ENCODE assay signal across 12 mouse cellular contexts in the genomic region with DNA sequence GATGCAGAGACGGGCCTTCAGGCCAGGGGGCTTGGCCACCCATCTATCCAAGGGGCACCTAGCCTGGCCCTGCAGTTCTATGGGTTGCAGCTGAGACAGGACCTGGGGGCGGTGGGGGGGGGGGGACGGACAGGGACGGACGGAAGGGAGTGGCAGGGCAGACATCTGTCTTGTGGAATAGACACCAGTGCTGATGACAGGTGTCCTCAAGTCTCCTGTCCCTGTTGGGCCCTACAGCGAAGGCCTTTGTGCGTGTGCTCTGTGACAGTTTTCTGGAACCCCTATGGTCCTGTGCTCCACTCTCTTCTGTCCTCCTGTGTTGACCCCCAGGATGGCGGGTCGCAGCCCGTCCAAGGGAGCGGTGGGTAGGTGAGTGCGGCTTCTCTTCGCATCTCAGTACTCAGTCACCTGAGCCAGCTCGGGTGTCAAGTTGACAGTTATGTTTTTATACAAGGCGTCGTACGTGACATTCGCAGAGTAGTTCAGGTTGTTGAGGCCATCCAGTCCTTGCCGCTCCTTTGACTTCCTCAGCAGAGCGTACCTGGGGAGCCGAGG. TPM values are rescaled to one million over a fixed set of nuclear protein-coding genes. Genes with fewer than 3 reads are reported as not detected.
DNase-seq lines count a peak whose midpoint lies in the region; ATAC-seq lines count a peak whose summit lies in the region.
"Had no signal": no experiment of that assay in that cellular context is flagged by ENCODE, and none has a peak within 500 bp of the region (broad histone marks: within the 10 kb centered on the region; RNA-seq: fewer than 3 reads in every experiment).

No protein-coding gene starts in this region.

- peaks cover 20% of the 10 kb centered on the region for H3K4me1 ChIP-seq in kidney, embryonic 16.5 days (ENCODE audit: insufficient read depth, low read length)
- H3K4me1 ChIP-seq: midbrain, embryonic 15.5 days had no signal

- peak; percentile 5 for DNase-seq in kidney, adult 11 months
- peak; percentile 20 to 26 for DNase-seq in right cerebral cortex, postnatal 10 days (ENCODE audit: low spot score in 2 of 2)
- no peak for DNase-seq in right cerebral cortex, postnatal 14 days
- peak; percentile 6 to 16 for DNase-seq in cerebellum, adult 18-20 months
- peak; percentile 8 for DNase-seq in kidney, postnatal 10 days
- no peak for DNase-seq in neural tube, embryonic 10.5 days (ENCODE audit: extremely low spot score, low spot score)

- no peak overlapping the region for H3K4me3 ChIP-seq in kidney, embryonic 16.5 days (ENCODE audit: low read length)
- H3K4me3 ChIP-seq: forebrain, embryonic 10.5 days; hindbrain, embryonic 15.5 days; layer of hippocampus, adult 2 months; limb, embryonic 15.5 days; midbrain, embryonic 15.5 days had no signal

- no peak overlapping the region for H3K27ac ChIP-seq in kidney, embryonic 16.5 days (ENCODE audit: low read length)
- H3K27ac ChIP-seq: hindbrain, embryonic 15.5 days had no signal

- no peaks in the 10 kb centered on the region for H3K27me3 ChIP-seq in kidney, embryonic 16.5 days (ENCODE audit: insufficient read depth, low read length)
- H3K27me3 ChIP-seq: hindbrain, embryonic 15.5 days; limb, embryonic 15.5 days; midbrain, embryonic 15.5 days had no signal

- no peak overlapping the region for H3K4me2 ChIP-seq in kidney, embryonic 16.5 days (replicated peaks; ENCODE audit: low read depth, low read length)
- H3K4me2 ChIP-seq: hindbrain, embryonic 15.5 days; limb, embryonic 15.5 days; midbrain, embryonic 15.5 days had no signal

- WGBS in kidney, embryonic 16.5 days = 84% methylated on average over 21 of the region's 21 CpGs

- no peaks in the 10 kb centered on the region for H3K9me3 ChIP-seq in kidney, embryonic 16.5 days (ENCODE audit: low read length)
- H3K9me3 ChIP-seq: forebrain, embryonic 10.5 days; hindbrain, embryonic 15.5 days; limb, embryonic 15.5 days; midbrain, embryonic 15.5 days had no signal

- no peak overlapping the region for H3K9ac ChIP-seq in kidney, embryonic 16.5 days (replicated peaks; ENCODE audit: low read length)
- H3K9ac ChIP-seq: hindbrain, embryonic 15.5 days; limb, embryonic 15.5 days; midbrain, embryonic 15.5 days had no signal

- peaks cover 22% of the 10 kb centered on the region; the same call in 1 of the 2 replicates for H3K36me3 ChIP-seq in kidney, embryonic 16.5 days (ENCODE audit: insufficient read depth, low read length)

- ATAC-seq in kidney, embryonic 16.5 days (ENCODE audit: low FRiP score, low TSS enrichment) = no peak
- ATAC-seq: midbrain, embryonic 15.5 days had no signal

RNA-seq across cellular contexts. Expression of a gene that starts 48.0 kb away (rescaled TPM):
- 8.9 and 9.4 TPM in 2 replicates for polyA plus RNA-seq in kidney, embryonic 16.5 days (2015; fragmentation: Nextera tagmentation; extraction: Ambion mirVana)

Comparison
In these comparisons a context has a peak if more than half of its experiments do, and no peak if none do; other contexts are left out.
1. DNase-seq: peak in kidney, adult 11 months (single experiment), right cerebral cortex, postnatal 10 days (2 of 2), cerebellum, adult 18-20 months (2 of 2) and kidney, postnatal 10 days (single experiment); none in right cerebral cortex, postnatal 14 days (single experiment) and neural tube, embryonic 10.5 days (single experiment).